Mouse (Mus musculus) c-Kit-positive CD71-positive TER-119-positive erythroid progenitor cells, embryonic 14.5 days (primary cell): ENCODE measurements around the gene Fcgr1.
"Not testable (repeated sequence)": the region's sequence is repeated elsewhere in the genome, so short reads cannot be mapped to it uniquely, and the experiment has no call there.

Experiments used
- DNase-seq: peaks from one replicate; pipeline ENCODE4 v3.0.0-alpha.2; 2013; ENCODE audit warnings: low spot score

The Fcgr1 gene

GRCm38 (mm10) chr3:96293787-96294186, at the start of gene Fcgr1:
Gene Fcgr1, minus strand, starts transcription at chr3:96293969.
- no peak for DNase-seq

DNA sequence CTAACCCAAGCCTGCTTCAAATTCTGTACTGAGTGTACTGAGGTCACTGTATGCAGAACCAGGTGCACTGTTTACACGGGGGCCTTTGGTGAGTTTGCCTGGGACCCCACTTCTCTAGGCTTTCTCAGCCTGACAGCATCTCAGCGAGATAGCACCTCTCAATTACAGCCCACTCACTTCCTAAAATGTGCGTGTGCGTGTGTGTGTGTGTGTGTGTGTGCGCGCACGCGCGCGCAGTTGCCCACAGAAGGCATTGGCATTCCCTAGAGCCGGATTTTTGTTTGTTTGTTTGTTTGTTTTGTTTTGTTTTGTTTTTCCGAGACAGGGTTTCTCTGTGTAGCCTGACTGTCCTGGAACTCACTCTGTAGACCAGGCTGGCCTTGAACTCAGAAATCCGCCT, 48.9 kb upstream of the Fcgr1 start:
- DNase-seq, result not testable (repeated sequence)

GRCm38 (mm10) chr3:96342100-96342499, 48.3 kb upstream of the Fcgr1 start:
- DNase-seq, result not testable (repeated sequence)

DNA sequence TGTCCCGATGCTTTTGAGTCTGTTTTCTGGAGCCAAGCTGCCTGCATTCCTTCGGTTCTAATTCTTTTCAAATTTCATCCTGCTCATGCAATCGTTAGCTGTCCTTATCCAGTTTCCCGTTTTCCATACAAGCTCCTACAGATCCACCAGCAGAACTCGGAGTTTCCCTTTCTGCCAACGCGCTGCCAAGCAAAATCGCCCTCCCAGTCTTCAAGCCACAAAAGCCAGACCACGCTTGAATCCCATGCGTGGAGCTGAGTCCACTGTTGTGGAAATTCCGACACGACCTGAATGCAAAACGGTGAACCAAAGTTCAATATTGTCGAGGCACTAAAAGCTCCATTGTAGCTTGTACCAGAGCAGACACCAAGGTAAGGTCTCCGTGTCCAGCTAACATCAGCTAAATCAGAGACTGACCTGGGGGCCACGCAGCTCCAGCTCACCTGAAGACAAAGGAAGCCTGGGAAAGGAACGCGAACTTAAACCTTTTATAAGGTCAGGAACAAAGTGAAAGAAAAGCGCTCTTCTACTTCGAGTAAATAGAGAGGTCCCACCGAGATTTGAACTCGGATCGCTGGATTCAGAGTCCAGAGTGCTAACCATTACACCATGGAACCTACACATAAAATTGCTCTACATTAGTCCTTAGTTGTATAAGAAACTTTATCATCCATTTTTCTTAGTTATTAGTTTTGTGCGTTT, 47.0 kb upstream of the Fcgr1 start:
- peak; percentile 57 for DNase-seq

DNA sequence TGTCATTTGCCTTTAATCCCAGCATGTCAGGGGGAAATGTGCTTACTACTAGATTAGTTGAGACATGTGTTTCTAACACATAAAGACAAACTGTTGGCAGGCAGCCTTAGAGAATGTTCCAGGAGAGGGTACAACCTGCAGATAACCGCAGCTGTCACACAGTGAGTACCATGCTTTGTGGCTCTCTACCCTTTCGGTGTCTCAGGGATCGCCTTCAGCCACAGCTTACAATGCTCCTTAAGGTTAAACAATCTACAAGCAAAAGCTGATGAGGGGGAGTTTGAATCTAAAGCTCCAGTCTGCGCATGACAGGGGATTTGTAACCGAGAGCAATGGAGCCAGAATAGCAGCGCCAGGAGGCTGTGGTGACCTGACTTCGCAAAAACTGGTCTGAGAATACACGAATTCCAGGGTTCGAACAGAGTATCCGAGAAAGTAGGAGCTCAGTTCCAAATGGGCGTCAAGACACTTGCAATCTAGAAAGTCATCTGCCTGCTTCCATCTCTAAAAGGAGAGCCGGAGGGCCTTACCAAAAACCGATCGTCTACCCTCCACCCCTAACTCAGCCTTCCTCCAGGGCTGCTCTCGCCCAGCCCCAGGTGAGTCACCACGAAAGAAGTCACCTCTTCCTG, 45.2 kb upstream of the Fcgr1 start:
- no peak for DNase-seq

GRCm38 (mm10) chr3:96338043-96338442, 44.3 kb upstream of the Fcgr1 start:
- no peak for DNase-seq

DNA sequence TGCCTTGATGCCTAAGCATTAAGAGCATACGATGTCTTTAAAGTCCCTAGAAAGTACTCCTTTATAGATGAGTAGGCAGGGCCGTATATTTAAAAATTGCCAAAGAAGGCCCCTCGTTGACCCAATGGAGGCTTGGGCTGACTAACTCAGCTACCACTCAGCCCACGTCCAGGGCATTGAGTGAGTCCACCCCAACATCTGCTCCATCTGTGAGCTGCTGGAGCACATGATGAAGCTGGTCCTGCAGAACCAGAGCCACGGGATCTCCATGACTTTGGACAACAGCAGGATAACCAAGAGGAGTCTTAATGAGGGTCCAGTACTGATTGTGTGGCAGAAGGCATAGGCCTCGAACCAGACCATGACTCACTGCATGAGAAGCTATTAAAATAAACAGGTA, 43.5 kb upstream of the Fcgr1 start:
- DNase-seq, result no peak

- DNase-seq, result no peak
Measured at GRCm38 (mm10) chr3:96336636-96337035, 42.9 kb upstream of the Fcgr1 start.

- no peak for DNase-seq
Measured at GRCm38 (mm10) chr3:96335591-96335990, 41.8 kb upstream of the Fcgr1 start.

DNA sequence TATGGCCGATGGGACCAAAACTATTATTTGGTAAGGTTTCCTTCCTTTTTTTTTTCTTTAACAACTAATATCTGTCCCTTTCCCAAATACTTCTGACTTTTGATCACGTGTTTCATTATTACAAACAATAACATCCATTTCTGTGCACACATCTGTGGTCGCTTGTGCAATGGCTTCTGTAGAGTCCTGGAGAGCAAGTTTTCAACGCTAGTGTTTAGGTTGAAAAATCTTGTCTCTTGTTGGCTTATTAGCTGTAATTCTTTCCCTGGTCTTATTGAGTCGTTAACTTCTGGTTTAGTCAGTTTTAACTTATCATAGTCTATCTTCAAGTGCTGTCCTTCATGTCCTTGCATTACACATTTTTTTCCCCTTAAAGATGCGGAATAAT, 41.4 kb upstream of the Fcgr1 start:
- no peak for DNase-seq

DNA sequence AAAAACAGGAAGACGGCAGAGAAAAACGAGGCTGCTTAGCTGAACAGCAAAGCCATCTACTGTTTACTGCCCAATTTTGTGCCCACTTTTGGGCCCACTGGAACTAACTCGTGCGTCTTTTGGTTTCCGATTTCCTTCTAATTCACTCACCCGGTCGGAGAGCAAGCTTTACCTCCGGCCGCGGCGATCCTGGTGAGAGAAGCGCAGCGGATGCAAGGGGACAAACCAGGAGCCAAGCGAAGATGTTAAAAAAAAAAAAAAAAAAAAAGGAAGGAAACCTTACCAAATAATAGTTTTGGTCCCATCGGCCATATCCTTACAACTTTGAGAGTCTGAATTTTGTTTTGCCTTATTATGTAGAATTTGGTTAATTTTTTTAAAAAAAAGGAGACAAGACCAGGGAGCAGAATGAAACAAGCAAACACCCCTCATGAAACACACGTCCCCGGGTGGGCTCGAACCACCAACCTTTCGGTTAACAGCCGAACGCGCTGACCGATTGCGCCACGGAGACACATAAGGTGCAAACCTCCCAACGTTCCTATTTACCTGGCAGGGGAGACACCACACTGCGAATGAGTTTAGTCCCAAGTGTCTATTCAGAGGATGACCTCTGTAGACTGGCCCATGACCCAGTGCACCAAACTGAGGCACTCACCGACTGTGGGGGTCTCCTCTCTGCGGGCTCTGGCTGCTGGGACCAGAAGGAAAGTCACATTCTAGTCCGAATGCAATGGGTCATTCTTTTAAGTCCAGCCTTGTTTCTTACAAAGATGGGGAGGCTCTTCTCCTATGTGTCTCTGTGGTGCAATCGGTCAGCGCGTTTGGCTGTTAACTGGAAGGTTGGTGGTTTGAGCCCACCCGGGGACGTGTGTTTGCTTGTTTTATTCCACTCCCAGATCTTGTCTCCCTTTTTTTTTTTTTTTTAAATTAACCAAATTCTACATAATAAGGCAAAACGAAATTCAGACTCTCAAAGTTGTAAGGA, 40.7 kb upstream of the Fcgr1 start:
- DNase-seq, result no peak

DNA sequence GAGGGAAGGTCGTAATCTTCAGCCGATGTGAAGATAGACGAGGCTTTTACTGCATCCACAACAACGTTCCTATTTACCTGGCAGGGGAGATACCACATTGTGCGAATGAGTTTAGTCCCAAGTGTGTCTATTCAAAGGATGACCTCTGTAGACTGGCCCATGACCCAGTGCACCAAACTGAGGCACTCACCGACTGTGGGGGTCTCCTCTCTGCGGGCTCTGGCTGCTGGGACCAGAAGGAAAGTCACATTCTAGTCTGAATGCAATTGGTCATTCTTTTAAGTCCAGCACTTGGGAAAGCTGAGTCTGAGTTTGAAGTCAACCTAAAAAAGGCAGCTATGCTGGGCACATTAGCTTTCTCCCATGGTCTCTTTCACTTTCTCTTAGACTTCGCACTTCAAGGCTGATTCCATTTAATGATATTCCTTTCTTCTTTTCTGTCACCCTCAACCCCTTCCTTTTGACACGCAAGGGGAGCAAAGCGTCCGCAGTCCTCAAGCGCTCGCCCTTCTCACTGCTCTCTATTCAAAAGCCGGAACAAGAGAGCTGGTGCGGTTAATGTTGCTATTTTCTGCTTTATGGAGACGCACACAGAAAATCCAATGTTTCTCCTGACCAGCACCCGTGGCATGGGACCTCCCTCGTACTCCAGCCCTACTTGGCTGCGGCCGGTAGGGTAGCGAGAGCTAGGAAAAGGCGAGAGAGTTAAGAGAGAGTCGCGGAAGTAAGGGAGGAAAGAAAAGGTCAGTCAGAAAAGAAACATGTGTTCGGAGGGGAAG, 39.8 kb upstream of the Fcgr1 start:
- no peak for DNase-seq

DNA sequence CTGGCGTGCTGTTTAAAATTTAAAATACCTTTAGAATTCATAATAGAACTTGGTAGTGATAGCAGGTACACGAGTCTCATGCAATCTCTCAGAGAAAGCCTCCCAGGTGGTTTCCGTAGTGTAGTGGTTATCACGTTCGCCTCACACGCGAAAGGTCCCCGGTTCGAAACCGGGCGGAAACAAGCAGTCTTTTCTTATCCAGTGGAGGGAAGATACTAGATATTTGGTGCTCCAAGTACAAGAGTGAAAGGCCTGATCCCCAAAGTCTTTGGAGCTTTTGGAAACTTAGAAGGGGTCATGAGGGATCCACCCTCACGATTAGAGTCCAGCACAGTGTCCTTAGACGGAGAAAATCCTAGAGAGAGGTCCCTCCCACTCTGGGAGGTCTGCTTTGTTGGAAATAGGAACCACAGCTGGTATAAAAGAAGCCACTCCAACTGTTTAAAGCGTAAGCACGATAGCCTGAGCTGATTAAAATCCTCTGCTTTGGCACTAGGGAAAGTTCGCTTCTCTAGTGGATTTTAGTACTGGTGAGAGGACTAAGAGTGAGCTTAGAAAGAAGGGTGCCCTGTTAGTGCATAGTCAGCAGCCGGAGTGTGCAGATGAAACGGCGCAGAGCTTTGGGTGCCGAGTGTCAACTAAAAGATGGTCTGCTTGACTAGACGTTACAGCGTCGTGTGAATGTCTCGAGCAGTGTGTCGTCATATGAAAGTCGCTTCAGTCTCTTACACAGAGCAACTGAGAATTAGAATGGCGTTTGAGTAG, 39.0 kb upstream of the Fcgr1 start:
- peak; percentile 44 for DNase-seq

DNA sequence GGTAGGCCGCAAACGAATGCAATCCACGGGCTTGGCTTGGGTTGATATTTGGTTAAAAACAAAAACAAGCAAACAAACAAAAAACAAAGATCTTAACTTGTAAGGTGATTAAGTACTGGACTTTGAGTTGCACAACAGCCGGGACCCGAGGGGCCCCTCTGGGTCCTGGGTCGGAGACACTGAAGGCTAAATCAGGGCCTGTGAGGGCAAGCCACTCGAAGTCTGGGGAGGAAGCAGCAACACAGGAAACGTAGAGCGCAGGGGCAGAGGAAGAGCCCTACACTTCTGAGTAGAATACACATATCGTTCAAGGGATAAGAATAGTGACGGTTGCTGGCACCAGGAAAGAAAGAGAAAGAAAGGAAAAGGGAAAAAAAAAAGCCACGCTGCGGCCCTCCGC, 38.2 kb upstream of the Fcgr1 start:
- no peak for DNase-seq

- DNase-seq, result no peak
Measured at GRCm38 (mm10) chr3:96331438-96331837, 37.7 kb upstream of the Fcgr1 start.

DNA sequence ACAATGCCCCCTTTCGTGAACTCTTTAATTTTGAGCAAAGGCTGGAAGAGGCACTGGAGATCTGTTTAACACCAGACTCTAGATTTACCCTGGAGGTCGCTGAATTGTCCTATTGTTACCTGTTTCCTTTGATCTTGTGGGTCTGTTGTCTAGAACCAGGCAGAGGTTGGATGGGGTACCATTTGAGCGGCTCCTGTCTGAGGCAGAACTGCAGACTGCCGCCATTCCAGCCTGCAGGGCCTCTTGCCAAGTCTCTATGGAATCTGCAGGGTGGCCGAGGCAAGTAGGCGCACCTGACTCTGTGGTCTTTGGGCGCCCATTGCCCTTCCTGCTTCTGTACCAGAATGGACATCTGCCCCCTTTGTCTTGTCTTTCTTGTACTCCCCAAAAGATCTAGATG, 36.8 kb upstream of the Fcgr1 start:
- no peak for DNase-seq

GRCm38 (mm10) chr3:96330181-96330580, 36.4 kb upstream of the Fcgr1 start:
- DNase-seq, result no peak

GRCm38 (mm10) chr3:96328730-96329387, 35.1 kb upstream of the Fcgr1 start:
- no peak for DNase-seq

GRCm38 (mm10) chr3:96328060-96328729, 34.4 kb upstream of the Fcgr1 start:
- DNase-seq, result peak; percentile 42

DNA sequence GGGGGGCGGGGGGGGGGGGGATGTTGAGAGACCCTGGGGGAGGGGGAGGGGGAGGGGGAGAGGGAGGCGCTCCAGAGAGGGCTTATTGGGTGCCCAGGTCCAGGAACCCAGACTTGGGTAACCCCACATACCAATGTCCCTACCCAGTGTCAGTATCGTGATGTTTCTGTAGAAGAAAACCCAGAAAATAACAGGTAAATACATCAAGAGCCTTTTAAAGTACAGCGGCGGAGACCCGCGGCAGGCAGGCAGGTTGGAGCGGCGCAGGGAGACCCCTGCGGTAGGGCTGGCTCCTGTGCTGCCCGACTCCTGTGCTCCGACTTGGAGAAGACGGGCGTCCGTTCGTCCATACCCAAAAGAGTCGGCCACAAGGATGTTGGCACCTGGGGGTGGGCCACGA, 33.9 kb upstream of the Fcgr1 start:
- DNase-seq, result no peak
